Mouse (Mus musculus): Measurements from ENCODE around the gene Alox8. TPM values are rescaled to one million over a fixed set of nuclear protein-coding genes. Genes with fewer than 3 reads are reported as not detected.

Gene Alox8
- total and polyA plus RNA-seq, 2 experiments from 2014 or later = 2.1 to 3.5 TPM

DNA sequence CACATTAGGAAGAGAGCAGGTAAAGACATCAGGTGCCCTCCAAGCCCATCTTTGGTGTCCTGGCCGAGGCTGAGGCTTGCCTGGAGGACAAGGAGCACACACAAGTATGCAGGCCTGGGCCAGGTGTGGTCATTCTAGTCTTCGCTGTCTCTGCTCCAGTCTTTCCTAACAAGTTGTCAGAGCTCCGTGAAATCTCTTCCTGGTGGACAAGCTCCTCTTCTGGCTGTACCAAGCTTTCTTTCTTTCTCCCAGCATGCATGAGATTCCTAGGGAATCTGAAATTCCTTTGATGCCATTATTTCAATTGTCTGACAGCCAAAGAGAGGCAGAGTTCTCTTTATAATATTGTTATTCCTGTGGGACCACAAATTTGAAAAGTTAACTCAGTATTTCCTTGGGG is 18.1 kb downstream of the Alox8 start:
- Histone ChIP-seq H3K9ac (replicated peaks; ENCODE audit: low read length, poor library complexity, severe bottlenecking) (no peak overlapping the region), H3K4me3 (ENCODE audit: low read depth, low read length) (no peak overlapping the region), H3K36me3 (ENCODE audit: insufficient read depth, low read length) (no peaks in the 10 kb centered on the region), H3K27ac (ENCODE audit: low read depth, low read length) (no peak overlapping the region), H3K4me1 (ENCODE audit: insufficient read depth, low read length) (no peaks in the 10 kb centered on the region), H3K4me2 (ENCODE audit: low read depth, low read length, poor library complexity, severe bottlenecking) (no peak overlapping the region), H3K27me3 (ENCODE audit: insufficient read depth, low read length) (no peaks in the 10 kb centered on the region), H3K9me3 (ENCODE audit: low read length) (no peaks in the 10 kb centered on the region)
- no peak for DNase-seq (ENCODE audit: low spot score)
- ATAC-seq (ENCODE audit: low FRiP score) = no peak
- TF ChIP-seq CTCF (IDR thresholded peaks at IDR 0.05) = no peak
- WGBS = 49% methylated on average over 3 of the region's 3 CpGs

GRCm38 (mm10) chr11:69178525-69178924 is 19.1 kb downstream of the Alox8 start:
- ATAC-seq (ENCODE audit: low FRiP score) (no peak), DNase-seq (ENCODE audit: low spot score) (no peak)
- no peak overlapping the region for H3K27ac ChIP-seq (ENCODE audit: low read depth, low read length)
- H3K4me2 ChIP-seq (ENCODE audit: low read depth, low read length, poor library complexity, severe bottlenecking) = no peak overlapping the region
- no peak for TF ChIP-seq CTCF (IDR thresholded peaks at IDR 0.05)
- H3K9me3 ChIP-seq (ENCODE audit: low read length) = no peaks in the 10 kb centered on the region
- H3K4me3 ChIP-seq (ENCODE audit: low read depth, low read length) = no peak overlapping the region
- H3K4me1 ChIP-seq (ENCODE audit: insufficient read depth, low read length) = no peaks in the 10 kb centered on the region
- no peaks in the 10 kb centered on the region for H3K36me3 ChIP-seq (ENCODE audit: insufficient read depth, low read length)
- H3K9ac ChIP-seq (replicated peaks; ENCODE audit: low read length, poor library complexity, severe bottlenecking) = no peak overlapping the region
- 82% methylated on average over 3 of the region's 3 CpGs for WGBS
- H3K27me3 ChIP-seq (ENCODE audit: insufficient read depth, low read length) = no peaks in the 10 kb centered on the region

DNA sequence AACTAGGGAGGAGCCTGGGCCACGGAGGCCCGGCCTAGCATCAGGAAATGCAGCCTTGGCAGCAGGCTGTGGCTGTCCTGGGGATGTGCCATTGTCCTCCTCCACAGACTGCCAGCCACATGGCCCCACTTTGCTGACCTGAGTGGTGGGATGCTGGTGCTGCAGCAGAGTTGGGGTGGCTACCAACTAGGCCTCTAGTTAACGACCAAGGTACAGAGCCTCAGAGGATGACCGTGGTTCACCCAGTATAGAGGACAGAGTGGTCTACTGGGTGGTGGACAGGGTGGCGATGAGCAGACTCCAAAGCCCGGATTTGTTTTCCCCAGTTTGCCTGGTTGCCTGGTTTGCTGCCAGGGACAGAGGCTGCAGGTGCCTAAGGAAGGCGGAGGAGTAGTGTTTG is 22.9 kb downstream of the Alox8 start:
- H3K9me3 ChIP-seq (ENCODE audit: low read length) = no peaks in the 10 kb centered on the region
- 83% methylated on average over 7 of the region's 7 CpGs for WGBS
- H3K4me3 ChIP-seq (ENCODE audit: low read depth, low read length) = no peak overlapping the region
- no peak for ATAC-seq (ENCODE audit: low FRiP score)
- H3K9ac ChIP-seq (replicated peaks; ENCODE audit: low read length, poor library complexity, severe bottlenecking) = no peak overlapping the region
- H3K36me3 ChIP-seq (ENCODE audit: insufficient read depth, low read length) = no peaks in the 10 kb centered on the region
- H3K27ac ChIP-seq (ENCODE audit: low read depth, low read length) = no peak overlapping the region
- no peaks in the 10 kb centered on the region for H3K4me1 ChIP-seq (ENCODE audit: insufficient read depth, low read length)
- no peak for DNase-seq (ENCODE audit: low spot score)
- no peak overlapping the region for H3K4me2 ChIP-seq (ENCODE audit: low read depth, low read length, poor library complexity, severe bottlenecking)
- no peaks in the 10 kb centered on the region for H3K27me3 ChIP-seq (ENCODE audit: insufficient read depth, low read length)
- no peak for TF ChIP-seq CTCF (IDR thresholded peaks at IDR 0.05)

GRCm38 (mm10) chr11:69172606-69173005 is 25.0 kb downstream of the Alox8 start:
- H3K4me2 ChIP-seq (ENCODE audit: low read depth, low read length, poor library complexity, severe bottlenecking) = no peak overlapping the region
- no peak for DNase-seq (ENCODE audit: low spot score)
- no peak overlapping the region for H3K27ac ChIP-seq (ENCODE audit: low read depth, low read length)
- H3K36me3 ChIP-seq (ENCODE audit: insufficient read depth, low read length) = no peaks in the 10 kb centered on the region
- no peak overlapping the region for H3K4me3 ChIP-seq (ENCODE audit: low read depth, low read length)
- no peaks in the 10 kb centered on the region for H3K27me3 ChIP-seq (ENCODE audit: insufficient read depth, low read length)
- TF ChIP-seq CTCF (IDR thresholded peaks at IDR 0.05) = no peak
- H3K9me3 ChIP-seq (ENCODE audit: low read length) = no peaks in the 10 kb centered on the region
- no peak overlapping the region for H3K9ac ChIP-seq (replicated peaks; ENCODE audit: low read length, poor library complexity, severe bottlenecking)
- ATAC-seq (ENCODE audit: low FRiP score) = no peak
- H3K4me1 ChIP-seq (ENCODE audit: insufficient read depth, low read length) = no peaks in the 10 kb centered on the region
- WGBS = 91% methylated on average over 2 of the region's 2 CpGs

GRCm38 (mm10) chr11:69171626-69172025 is 26.0 kb downstream of the Alox8 start:
- no peak overlapping the region for H3K4me2 ChIP-seq (ENCODE audit: low read depth, low read length, poor library complexity, severe bottlenecking)
- TF ChIP-seq CTCF (IDR thresholded peaks at IDR 0.05) = peak; percentile 88
- no peak overlapping the region for H3K27ac ChIP-seq (ENCODE audit: low read depth, low read length)
- no peak overlapping the region for H3K9ac ChIP-seq (replicated peaks; ENCODE audit: low read length, poor library complexity, severe bottlenecking)
- no peak for ATAC-seq (ENCODE audit: low FRiP score)
- no peak overlapping the region for H3K4me3 ChIP-seq (ENCODE audit: low read depth, low read length)
- WGBS = 24% methylated on average over 7 of the region's 7 CpGs
- peak; percentile 47 for DNase-seq (ENCODE audit: low spot score)
- no peaks in the 10 kb centered on the region for H3K36me3 ChIP-seq (ENCODE audit: insufficient read depth, low read length)
- no peaks in the 10 kb centered on the region for H3K9me3 ChIP-seq (ENCODE audit: low read length)
- H3K27me3 ChIP-seq (ENCODE audit: insufficient read depth, low read length) = no peaks in the 10 kb centered on the region
- no peaks in the 10 kb centered on the region for H3K4me1 ChIP-seq (ENCODE audit: insufficient read depth, low read length)

DNA sequence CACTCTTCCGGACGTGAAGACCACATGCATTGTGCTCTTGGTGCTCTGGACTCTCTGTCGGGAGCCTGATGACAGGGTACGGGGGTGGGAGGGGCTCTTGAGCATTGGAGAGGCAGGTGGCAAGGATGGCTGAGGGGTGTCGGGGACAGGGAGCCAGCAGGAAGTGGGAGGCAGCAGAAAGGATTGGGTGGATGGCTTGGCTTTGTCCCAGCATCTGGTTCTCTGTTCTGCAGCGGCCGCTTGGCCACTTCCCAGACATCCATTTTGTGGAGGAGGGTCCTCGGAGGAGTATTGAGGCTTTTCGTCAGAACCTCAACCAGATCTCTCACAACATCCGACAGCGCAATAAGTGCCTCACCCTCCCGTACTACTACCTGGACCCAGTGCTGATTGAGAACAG is 28.3 kb downstream of the Alox8 start:
- no peak overlapping the region for H3K4me2 ChIP-seq (ENCODE audit: low read depth, low read length, poor library complexity, severe bottlenecking)
- ATAC-seq (ENCODE audit: low FRiP score) = no peak
- DNase-seq (ENCODE audit: low spot score) = no peak
- H3K27ac ChIP-seq (ENCODE audit: low read depth, low read length) = no peak overlapping the region
- H3K4me1 ChIP-seq (ENCODE audit: insufficient read depth, low read length) = no peaks in the 10 kb centered on the region
- 87% methylated on average over 12 of the region's 12 CpGs for WGBS
- H3K36me3 ChIP-seq (ENCODE audit: insufficient read depth, low read length) = no peaks in the 10 kb centered on the region
- no peak for TF ChIP-seq CTCF (IDR thresholded peaks at IDR 0.05)
- H3K9me3 ChIP-seq (ENCODE audit: low read length) = no peaks in the 10 kb centered on the region
- H3K27me3 ChIP-seq (ENCODE audit: insufficient read depth, low read length) = no peaks in the 10 kb centered on the region; the same call in 1 of the 2 replicates
- no peak overlapping the region for H3K4me3 ChIP-seq (ENCODE audit: low read depth, low read length)
- H3K9ac ChIP-seq (replicated peaks; ENCODE audit: low read length, poor library complexity, severe bottlenecking) = no peak overlapping the region

All from midbrain, postnatal 0 days (tissue).